Mouse (Mus musculus) intestine, embryonic 14.5 days (tissue): ENCODE data around the gene Smcp. TPM values are rescaled to one million over a fixed set of nuclear protein-coding genes. Genes with fewer than 3 reads are reported as not detected.
A peak's percentile ranks its signal among the peaks of the same experiment; 100 is the strongest.

Experiments
- ATAC-seq: fragments of 200-750 bp; cut with Nextera tagmentation; replicated peaks from 2 replicates; pipeline ENCODE4 v1.8.0; 2017; ENCODE audit warnings: low read depth, moderate number of reproducible peaks, moderate TSS enrichment, moderate library complexity; ENCODE audit not compliant: low FRiP score, low TSS enrichment
- DNase-seq: peaks from one replicate; pipeline ENCODE4 v3.0.0-alpha.2; 2018; ENCODE audit warnings: low spot score
- H3K27ac ChIP-seq: fragments of 300-500 bp; sonication (generic); 2 replicates; pipeline ENCODE4 v1.5.1; 2014; ENCODE audit warnings: low read depth, mild to moderate bottlenecking, control low read depth
- H3K27me3 ChIP-seq: fragments of 300-500 bp; sonication (generic); replicated peaks from 2 replicates; pipeline ENCODE4 v1.6.1; 2014; ENCODE audit warnings: low read length, control low read depth; ENCODE audit not compliant: control insufficient read depth, insufficient read depth
- H3K36me3 ChIP-seq: fragments of 300-500 bp; sonication (generic); 2 replicates; pipeline ENCODE4 v1.6.1; 2014; ENCODE audit warnings: low read length, control low read depth; ENCODE audit not compliant: control insufficient read depth, insufficient read depth
- H3K4me1 ChIP-seq: fragments of 300-500 bp; sonication (generic); replicated peaks from 2 replicates; pipeline ENCODE4 v1.6.1; 2014; ENCODE audit warnings: low read length, control low read depth, mixed read lengths; ENCODE audit not compliant: control insufficient read depth, insufficient read depth
- H3K4me2 ChIP-seq: fragments of 300-500 bp; sonication (generic); 2 replicates; pipeline ENCODE4 v1.6.1; 2014; ENCODE audit warnings: low read length
- H3K4me3 ChIP-seq: fragments of 300-500 bp; sonication (generic); 2 replicates; pipeline ENCODE4 v1.5.1; 2014; ENCODE audit warnings: low read depth, low read length, control low read depth, mixed read lengths
- H3K9ac ChIP-seq: fragments of 300-500 bp; sonication (generic); 2 replicates; pipeline ENCODE4 v1.6.1; 2014; ENCODE audit warnings: mild to moderate bottlenecking, low read length
- H3K9me3 ChIP-seq: fragments of 300-500 bp; sonication (generic); 2 replicates; pipeline ENCODE4 v1.6.1; 2016; ENCODE audit warnings: low read length, control low read depth; ENCODE audit not compliant: control insufficient read depth
- WGBS: fragments of 180-500 bp; shearing (Covaris S2); extraction: QIAGEN DNeasy Blood & Tissue Kit; methylation state at CpG from one replicate; pipeline ENCODE4 v1.1.7; 2014; 5-methylcytosine and 5-hydroxymethylcytosine counted together
- polyA plus RNA-seq: library from polyadenylated mRNA; unstranded; fragments of >200 nt; fragmentation: Nextera tagmentation; extraction: Ambion mirVana; gene quantifications from 2 replicates; pipeline ENCODE4 v1.2.1, GENCODE M21; 2014

The Smcp gene
- polyA plus RNA-seq, 1 experiment from 2014 or later: not detected

DNA sequence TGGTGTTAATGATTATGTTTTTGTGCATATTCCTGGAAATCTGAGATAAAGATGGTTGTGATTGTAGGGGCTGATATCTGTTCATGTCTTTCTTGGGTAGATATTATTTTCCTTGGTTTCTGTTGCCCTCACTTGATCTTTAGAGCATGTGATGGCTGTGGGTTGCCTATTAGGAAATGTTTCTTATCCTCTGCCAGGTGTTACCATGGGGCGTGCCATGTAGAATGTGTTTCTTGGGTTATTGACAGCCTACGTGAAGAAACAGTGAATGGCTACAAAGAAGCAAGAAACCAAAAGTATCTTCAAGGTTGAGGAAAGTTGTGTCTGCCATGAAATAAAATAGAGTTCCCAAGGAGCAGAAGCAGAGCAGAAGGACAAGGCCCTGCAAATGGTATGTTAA is 9.6 kb upstream of the Smcp start:
- 90% methylated on average over 2 of the region's 2 CpGs for WGBS
- Histone ChIP-seq H3K9ac (no peak overlapping the region), H3K4me3 (no peak overlapping the region), H3K4me2 (no peak overlapping the region), H3K36me3 (no peaks in the 10 kb centered on the region), H3K27me3 (no peaks in the 10 kb centered on the region), H3K9me3 (no peaks in the 10 kb centered on the region), H3K27ac (no peak overlapping the region), H3K4me1 (no peaks in the 10 kb centered on the region)
- no peak for ATAC-seq
- no peak for DNase-seq

DNA sequence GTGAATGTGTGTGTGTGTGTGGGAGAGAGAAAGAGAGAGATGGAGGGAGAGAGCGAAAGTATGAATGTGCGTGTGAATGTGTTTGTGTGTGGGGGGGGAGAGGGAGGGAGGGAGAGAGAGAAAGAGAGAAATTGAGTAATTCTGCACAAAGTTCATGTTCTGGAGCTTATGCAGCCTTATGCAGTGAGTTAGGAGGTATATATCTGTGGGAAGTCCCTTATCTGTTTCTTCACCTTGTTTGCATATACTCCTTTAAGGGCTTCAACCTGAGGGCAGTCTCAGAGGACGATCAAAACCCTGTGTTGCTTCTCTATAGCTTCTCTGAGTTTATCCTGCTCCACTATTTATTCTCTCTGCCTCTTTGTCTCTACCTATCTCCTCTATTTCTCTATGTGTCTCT is 1.6 kb downstream of the Smcp start:
- DNase-seq: no peak
- Histone ChIP-seq H3K9me3 (no peaks in the 10 kb centered on the region), H3K4me3 (no peak overlapping the region), H3K4me2 (no peak overlapping the region), H3K27me3 (no peaks in the 10 kb centered on the region), H3K4me1 (no peaks in the 10 kb centered on the region), H3K27ac (no peak overlapping the region), H3K9ac (no peak overlapping the region), H3K36me3 (no peaks in the 10 kb centered on the region)
- no peak for ATAC-seq
- WGBS: 75% methylated on average over 3 of the region's 3 CpGs

DNA sequence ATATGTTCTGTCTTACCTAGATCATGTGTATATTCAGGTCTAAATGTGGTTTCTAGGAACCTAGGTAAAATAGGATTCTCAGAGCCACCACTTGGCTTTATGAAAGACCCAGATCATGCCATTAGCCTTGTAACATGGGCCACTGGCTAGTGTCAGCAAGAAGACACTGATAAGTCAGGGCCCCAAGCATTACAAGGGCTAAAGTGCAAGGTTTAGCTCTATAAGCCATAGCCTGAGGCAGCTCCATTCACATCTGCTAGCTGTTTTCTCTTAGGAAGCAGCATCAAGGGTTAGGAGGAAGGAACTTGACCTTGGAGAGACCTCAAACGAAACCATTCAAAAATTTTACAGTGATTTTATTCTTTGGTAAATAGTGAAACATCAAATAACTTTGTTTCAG is 3.7 kb downstream of the Smcp start:
- Histone ChIP-seq H3K36me3 (no peaks in the 10 kb centered on the region), H3K9me3 (no peaks in the 10 kb centered on the region), H3K9ac (no peak overlapping the region), H3K27me3 (no peaks in the 10 kb centered on the region), H3K4me2 (no peak overlapping the region), H3K4me1 (no peaks in the 10 kb centered on the region), H3K27ac (no peak overlapping the region), H3K4me3 (no peak overlapping the region)
- WGBS: 55% methylated on average over 1 of the region's 1 CpGs
- ATAC-seq (no peak), DNase-seq (no peak)

DNA sequence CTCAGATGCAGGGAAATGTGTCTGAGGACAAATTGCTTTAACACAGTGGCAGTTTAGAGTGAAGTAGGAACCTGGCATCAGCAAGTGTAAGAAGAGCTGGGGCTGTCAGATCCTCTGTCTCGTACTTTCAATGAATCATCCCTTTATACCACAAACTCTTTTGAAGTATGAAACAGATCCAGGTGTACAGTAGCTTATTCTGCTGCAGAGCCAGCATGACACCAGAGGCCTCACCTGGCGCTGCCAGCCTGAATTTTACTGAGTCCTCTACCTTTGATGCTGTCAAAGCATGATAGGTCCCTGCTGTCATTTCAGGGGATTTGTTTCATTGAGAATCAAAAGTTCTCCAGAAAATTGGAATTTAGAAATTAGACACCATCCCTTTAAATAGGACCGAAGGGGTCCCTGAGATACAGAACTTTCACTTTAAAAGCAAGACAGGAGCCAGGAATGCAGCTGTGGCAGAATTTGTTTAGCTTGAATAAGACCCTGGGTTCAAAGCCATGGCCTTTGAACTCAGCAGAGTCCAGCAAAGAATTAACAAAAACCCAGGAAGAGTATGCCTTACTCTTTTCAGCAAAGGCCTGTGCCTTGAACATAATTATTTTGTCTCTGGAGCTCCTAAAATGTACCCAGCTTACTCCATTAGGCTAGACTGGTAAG is 5.5 kb downstream of the Smcp start:
- no peak for DNase-seq
- Histone ChIP-seq H3K4me3 (no peak overlapping the region), H3K4me2 (no peak overlapping the region), H3K27me3 (no peaks in the 10 kb centered on the region), H3K9ac (no peak overlapping the region), H3K9me3 (no peaks in the 10 kb centered on the region), H3K4me1 (no peaks in the 10 kb centered on the region), H3K27ac (no peak overlapping the region), H3K36me3 (no peaks in the 10 kb centered on the region)
- no peak for ATAC-seq
- 54% methylated on average over 3 of the region's 3 CpGs for WGBS

DNA sequence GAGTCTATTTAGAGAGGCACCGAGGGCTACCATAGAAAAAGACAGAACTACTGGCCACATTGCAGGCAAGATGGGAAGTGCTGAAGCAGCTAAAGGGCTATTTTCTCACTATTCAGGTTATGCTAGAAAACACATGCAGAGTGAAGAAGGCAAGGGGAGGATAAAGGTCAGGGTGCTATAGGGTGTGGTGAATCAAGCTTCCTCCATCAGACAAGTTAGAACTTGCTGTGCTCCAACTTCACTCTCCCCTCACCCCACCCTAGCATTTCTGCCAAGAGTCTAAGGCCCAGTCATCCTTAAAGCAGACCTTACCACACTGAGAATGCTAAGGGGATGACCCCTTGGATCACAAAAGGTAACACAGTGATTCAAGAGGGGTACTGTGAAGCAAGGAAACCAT is 9.3 kb downstream of the Smcp start:
- no peaks in the 10 kb centered on the region for H3K9me3 ChIP-seq
- H3K4me2 ChIP-seq: no peak overlapping the region
- no peak for DNase-seq
- H3K27me3 ChIP-seq: no peaks in the 10 kb centered on the region
- 48% methylated on average over 1 of the region's 1 CpGs for WGBS
- H3K27ac ChIP-seq: no peak overlapping the region
- H3K4me3 ChIP-seq: no peak overlapping the region
- H3K36me3 ChIP-seq: no peaks in the 10 kb centered on the region
- H3K4me1 ChIP-seq: no peaks in the 10 kb centered on the region
- ATAC-seq: peak; percentile 47; the same call in 1 of the 2 replicates
- no peak overlapping the region for H3K9ac ChIP-seq

DNA sequence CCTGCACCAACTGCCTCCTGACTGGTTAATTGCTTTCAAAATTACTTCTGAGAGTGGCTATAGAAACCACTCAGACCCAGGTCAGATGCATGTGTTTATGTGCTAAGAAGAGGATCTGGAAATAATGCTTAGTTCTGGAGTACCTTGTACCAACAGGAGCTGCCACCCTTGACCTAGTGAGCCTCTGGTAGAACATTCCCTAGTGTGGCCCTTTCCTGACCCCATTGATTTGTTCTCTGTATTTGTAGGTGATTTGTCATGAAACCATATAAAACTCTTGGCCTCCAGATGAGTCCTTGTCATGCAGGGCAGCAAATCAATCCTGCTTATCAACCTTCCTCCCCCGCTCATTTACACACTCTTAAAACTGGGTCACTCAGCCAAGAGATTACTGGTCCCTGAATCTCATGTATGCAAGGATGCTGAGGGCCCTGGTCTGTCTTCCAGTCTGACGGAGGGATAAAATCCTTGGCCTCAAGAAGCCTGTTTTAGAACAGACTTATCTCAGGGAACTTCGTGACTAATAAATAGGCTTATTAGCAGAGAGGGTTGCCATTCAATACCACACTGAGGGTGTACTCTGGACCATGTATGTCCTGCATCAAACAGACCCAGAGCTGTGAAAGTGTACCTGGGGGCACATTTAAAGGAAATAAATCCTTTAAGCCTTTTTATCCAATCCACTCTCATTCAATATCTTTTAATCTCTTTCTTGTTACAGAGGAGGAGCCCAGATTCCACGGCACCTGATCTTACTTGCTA is 10.0 kb downstream of the Smcp start:
- 43% methylated on average over 4 of the region's 4 CpGs for WGBS
- Histone ChIP-seq H3K27ac (no peak overlapping the region), H3K4me2 (no peak overlapping the region), H3K4me1 (no peaks in the 10 kb centered on the region), H3K9me3 (no peaks in the 10 kb centered on the region), H3K9ac (no peak overlapping the region), H3K27me3 (no peaks in the 10 kb centered on the region), H3K36me3 (no peaks in the 10 kb centered on the region), H3K4me3 (no peak overlapping the region)
- DNase-seq (no peak), ATAC-seq (peak; percentile 47; the same call in 1 of the 2 replicates)

DNA sequence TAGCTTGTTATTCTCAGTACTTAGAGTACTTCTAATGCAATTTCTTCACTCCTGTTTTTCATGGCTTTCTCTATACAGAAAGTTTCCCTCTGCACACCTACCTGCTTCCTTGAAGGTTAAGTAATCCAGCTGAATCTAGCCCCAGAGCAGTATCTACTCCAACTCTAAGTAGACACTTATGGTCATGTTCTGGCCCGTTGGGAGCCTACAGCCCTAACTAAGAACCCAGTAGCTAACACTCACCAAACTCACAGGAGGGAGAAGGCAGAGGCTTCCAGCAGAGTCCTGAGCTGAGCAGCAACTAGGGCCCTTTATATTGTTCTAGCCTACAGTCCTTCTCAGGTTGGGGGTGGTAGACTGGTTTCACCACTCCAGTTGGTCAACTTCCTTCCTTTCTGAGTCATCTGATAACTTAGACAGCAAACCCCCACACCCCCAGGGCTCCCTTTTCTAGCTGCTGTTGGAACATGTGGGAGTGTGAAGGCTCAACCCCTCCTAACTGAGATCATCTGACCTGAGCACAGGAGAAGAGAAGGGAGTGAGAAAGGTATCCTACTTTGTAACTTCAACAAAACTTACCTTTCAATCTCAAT is 15.3 kb downstream of the Smcp start, which contains the start of gene Ivl:
Ivl (minus strand) TSS at position 287 of the 593 bp plus-strand sequence.
- no peak for ATAC-seq
- H3K4me2 ChIP-seq: no peak within 1 kb of the TSS
- 75% methylated on average over 1 of the region's 1 CpGs for WGBS

DNA sequence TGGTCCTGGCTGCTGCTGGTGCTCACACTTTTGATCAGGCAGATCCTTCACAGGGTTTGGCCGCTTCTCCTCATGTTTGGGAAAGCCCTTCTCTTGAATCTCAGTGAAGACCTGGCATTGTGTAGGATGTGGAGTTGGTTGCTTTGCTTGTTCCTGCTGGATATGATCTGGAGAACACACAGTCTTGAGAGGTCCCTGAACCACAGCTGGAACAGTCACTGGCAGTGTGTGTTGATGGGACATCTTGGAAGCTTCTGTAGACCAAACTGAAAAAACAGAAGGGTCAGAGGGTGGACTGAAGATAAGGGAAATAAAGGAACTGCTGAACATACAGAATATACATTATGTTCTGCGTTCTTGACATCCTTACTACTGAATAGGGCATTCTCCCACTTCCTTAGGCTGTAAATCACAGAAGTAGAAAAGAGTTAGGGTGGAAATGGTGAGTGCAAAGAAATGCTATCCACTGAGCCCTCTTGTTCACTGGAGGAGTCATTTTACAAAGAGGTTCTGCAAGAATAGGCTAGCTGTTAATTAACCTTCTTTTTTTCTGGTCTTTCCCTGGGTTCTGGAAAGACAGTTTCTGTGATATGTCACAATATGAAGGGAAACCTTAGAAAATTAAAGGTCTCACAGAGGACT is 16.2 kb downstream of the Smcp start:
- Histone ChIP-seq H3K36me3 (no peaks in the 10 kb centered on the region), H3K9ac (no peak overlapping the region), H3K4me3 (no peak overlapping the region), H3K4me1 (no peaks in the 10 kb centered on the region), H3K27ac (no peak overlapping the region), H3K4me2 (no peak overlapping the region), H3K27me3 (no peaks in the 10 kb centered on the region), H3K9me3 (no peaks in the 10 kb centered on the region)
- ATAC-seq (no peak), DNase-seq (no peak)
- 48% methylated on average over 2 of the region's 2 CpGs for WGBS

More for the DNA sequence above, 15.3 kb downstream of the Smcp start, which contains the start of gene Ivl:
- no peak within 1 kb of the TSS for H3K27ac ChIP-seq
- no peak within 1 kb of the TSS for H3K4me3 ChIP-seq
- no peak for DNase-seq
- H3K9me3 ChIP-seq: no peaks in the 10 kb centered on the region
- H3K36me3 ChIP-seq: no peaks in the 10 kb centered on the region
- no peak within 1 kb of the TSS for H3K9ac ChIP-seq
- no peaks in the 10 kb centered on the region for H3K4me1 ChIP-seq
- no peaks in the 10 kb centered on the region for H3K27me3 ChIP-seq
